Mouse (Mus musculus) granulocyte monocyte progenitor cell, adult 5-6 weeks (primary cell): ENCODE measurements around the gene Itgb4. TPM values are rescaled to one million over a fixed set of nuclear protein-coding genes. Genes with fewer than 3 reads are reported as not detected.

Source experiments
- ATAC-seq: replicated peaks from 2 replicates; pipeline ENCODE4 v1.8.0; 2016; ENCODE audit warnings: mild to moderate bottlenecking, moderate TSS enrichment, inconsistent platforms; ENCODE audit not compliant: poor library complexity, severe bottlenecking
- total RNA-seq, 2 experiments: library from RNA; stranded (forward) in 1 of 2; stranded (reverse) in 1 of 2; fragments of 200-712, 200-1000 nt in 1 of 2; fragments of >200 nt in 1 of 2; fragmentation: Nextera tagmentation in 1 of 2; gene quantifications; 2 replicates each; pipeline ENCODE4 v1.2.3; 2014 to 2017

The Itgb4 gene
- total RNA-seq (2014; fragmentation: Nextera tagmentation) (not detected in 2 replicates), total RNA-seq (2017) (not detected in 2 replicates)

DNA sequence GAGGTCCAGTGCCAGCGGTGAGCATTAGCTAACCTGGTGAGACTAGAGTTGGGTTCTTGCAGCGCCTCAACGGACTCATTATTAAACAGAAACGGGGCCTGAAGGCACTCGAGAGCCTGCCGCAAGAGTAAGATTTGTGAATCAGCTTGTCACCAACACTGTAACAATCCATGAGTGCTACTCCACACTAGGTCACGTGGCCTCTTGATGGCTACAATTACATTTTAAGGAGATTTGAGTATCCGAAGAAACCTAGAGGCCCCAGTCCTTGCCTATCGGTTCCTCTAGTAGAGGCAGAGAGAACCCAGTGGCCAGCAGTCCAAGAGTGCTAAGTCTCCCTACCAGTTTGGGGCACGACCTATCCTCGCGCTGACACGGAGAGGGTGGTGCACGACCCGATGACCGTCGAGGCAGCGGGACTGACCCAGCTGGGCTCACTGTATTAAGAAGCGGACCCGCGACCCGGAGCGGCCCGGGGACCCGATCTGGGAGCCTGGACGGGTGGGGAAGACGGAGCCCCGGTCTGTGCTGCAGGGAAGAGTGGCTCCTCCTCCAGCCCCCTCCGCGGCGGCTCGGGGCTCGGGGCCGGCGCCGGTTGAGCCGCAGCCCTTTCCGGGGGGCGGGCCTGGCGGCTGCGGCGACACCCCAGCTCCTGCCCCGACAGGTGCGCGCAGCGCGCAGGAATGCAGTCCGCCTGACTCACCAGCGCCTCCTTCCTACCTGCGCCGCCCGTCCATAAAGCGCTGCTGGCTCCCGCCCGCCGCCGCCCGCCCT is at the start of gene Itgb4:
TSS of gene Itgb4 (plus strand) at position 401 of the 774 bp plus-strand sequence.
- ATAC-seq, result peak; percentile 65

DNA sequence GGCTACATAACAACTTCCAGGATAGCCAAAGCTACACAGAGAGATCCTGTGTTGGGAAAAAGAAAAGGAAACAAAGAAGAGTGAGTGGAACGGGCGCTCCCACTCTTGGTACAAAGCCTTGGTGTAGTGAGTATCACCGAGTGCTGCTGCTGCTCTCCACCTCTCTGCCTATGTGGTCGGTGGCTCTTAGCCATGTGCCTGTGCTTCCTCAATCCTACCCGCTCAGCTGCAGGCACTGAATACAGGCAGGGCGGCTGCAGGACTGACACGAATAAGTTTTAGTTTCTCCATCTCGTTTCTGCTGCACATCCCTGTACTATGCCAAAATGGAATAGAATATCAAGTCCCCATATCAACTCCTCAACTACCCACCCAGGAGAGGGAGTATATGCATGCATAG is 45.5 kb upstream of the Itgb4 start:
- ATAC-seq, result peak; percentile 26; the same call in 1 of the 2 replicates

DNA sequence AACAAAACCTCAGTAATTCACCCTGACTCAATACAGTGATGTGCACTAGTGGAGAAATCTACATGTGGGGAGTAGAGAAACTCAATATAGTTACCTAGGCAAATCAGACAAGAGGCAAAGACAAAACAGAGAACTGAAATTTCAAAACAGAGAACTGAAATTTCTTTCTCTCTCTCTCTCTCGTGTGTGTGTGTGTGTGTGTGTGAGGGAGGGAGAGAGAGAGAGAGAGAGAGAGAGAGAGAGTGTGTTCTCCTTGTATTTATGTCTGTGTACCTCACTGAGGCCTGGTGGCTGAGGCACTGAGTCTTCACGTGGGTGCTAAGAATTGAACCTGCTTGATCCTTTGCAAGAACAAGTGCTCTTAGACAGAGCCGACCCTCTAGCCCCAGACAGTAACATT is 44.7 kb upstream of the Itgb4 start:
- peak; percentile 25; the same call in 1 of the 2 replicates for ATAC-seq

DNA sequence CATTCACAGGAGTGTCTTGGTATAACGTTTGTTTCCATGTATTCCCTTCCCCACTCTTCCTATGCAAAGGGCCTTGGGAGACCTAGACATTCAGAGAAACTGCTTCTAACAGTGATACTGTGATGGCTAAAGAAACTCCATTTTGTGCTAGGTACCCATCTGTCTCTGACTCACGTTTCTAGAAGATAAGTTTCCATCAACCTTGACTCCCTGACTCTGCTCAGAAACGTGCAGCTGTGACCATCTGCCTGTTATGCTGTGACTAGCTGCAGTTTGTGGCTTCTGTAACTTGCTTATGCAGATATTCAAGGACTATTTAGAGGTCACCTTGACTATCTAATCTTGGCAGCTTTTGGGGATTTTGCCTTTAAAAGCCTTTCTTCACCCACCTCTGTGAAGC is 43.3 kb upstream of the Itgb4 start:
- ATAC-seq, result no peak

DNA sequence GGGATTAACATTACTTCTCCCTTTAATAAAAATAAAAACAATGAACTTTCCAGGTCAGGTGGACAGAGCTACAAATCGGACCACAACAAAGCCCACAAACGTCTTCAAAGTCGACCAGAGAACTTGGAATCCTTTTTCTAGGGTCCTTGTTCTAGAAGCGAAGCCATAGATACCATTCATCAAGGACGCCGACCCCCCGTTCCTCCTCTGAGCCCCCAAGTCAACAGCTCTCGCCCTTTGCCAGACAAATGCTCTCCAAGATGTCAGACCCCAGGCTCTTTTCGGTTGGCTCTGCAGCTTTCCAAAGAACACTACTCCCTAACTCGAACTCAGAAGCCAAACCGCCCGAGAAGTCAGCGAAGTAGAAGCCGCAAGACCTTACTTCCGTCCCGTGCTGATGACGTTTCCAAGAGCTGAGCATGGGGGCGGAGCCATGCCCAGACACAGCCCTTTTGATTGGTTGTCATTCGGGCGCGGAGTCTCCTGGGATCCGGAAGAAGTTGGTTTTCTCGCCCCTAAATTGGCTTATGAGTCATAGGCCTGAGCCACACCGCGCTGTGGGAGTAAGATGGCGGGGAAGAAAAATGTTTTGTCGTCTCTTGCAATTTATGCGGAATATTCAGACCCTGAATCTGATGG is 41.3 kb upstream of the Itgb4 start, which contains the start of the genes Sap30bp and Recql5:
TSS of gene Sap30bp (plus strand) at position 175 of the 639 bp plus-strand sequence.
TSS of gene Recql5 (minus strand) at position 370 of the 639 bp plus-strand sequence.
- ATAC-seq, result peak; percentile 96

DNA sequence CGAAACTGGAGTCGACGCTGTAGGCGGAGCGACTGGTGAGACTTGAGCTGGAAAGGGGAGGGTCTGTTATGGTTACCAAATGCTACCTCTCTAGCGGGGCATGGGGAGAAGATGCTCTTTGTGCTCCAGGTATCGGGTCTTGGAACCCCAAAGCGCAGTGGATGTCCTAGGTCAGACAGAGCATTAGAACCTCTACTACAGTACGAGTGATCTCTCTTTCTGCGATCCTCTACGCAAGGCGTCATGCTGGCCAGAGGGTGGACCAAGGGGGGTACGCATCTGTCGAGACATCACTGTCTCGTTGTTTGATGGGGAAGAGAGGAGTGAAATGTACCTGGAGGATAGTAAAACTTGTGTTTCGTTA is 40.8 kb upstream of the Itgb4 start:
- no peak for ATAC-seq

DNA sequence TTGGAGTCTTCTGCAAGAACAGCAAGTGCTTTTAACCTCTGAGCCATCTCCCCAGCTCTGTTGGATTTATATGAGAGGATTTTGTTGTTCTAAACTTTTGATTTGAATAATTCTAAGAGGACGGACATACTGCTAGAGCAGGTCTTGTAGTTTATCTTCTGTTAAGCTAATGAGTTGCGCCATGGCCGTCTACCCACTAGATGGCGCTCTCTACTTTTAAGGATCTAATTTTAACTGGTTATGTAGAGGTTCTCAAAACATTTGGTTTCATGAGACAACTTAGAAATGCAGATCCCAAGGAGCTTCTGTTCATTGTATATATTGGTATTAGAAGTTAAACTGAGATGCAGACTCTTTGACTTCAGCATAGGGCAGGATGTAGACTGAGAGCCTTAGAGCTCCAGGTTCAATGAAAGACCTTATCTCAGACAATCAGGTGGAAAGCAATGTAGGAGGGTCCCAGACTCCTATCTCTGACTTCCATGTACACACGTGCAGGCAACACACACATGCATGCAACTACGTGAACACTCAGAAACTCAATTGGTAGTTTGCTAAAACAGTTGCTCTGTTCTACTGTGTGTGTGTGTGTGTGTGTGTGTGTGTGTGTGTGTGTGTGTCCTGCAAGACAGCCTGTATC is 34.7 kb upstream of the Itgb4 start:
- peak; percentile 56 for ATAC-seq

DNA sequence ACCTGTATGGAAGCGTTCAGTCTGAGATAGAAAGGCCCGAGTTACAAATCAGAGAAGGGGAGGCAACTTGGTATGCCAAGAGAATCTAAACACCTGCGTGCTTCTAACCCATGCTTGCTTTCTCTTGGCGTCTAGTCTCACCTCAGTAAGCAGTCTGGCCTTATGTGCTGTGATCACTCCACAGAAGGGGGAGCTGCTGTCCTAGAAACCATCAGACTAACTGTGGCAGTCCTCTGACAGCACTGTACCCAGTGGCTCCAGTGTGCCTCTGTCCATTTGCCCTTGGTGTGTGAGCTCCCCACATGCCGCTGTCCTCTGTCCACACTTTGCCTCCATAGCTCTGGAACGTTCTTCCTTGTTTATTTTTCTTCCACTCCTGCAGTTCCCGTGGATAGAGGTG is 32.5 kb upstream of the Itgb4 start:
- ATAC-seq, result no peak

DNA sequence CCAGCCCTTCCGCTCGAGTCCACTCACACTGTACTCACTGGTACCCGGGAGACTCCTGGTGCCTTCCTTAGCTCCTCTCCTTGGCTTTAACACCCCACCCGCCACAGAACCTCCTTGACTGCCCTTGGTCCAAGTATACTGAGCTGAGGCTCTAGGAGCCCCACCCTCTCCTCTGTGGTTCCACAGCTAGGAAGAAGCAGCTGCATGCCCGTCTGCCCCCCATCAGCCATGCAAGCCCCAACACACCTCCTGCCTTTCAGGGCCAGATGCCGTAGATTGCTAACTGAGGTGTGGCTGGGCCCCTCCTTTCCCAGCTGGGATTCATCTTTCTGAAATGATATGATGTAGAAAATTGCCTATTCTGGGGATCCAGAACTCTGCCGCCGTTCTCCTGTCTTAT is 29.3 kb upstream of the Itgb4 start:
- no peak for ATAC-seq

DNA sequence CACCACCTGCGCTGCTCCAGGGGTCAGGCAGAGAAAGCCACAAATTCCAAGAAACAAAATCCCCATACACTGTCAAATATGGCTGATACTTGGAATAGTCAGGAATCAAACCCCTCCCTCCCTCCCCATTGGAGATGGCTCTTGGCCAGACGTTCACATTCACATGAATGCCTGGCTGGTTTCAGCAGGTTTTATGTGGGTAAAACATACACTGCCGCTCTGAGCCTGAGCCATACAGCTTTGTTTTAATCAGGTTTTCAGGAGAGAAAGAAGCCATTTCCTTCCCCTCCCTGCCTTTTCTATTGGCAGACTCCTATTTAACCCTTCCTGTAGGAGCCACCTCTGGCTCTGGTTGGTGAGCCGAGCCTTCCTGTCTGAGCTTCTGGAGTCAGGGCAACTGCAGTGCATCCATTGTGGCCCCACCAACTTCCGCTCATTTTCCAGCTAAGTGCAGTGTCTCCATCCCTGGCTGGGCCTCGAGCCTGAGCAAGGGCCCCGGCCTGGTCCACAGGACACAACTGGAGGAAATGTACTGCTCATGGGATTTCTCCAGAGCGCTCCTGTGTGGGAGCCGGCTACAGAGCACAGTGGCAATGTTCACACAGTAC is 28.2 kb upstream of the Itgb4 start:
- ATAC-seq, result no peak

DNA sequence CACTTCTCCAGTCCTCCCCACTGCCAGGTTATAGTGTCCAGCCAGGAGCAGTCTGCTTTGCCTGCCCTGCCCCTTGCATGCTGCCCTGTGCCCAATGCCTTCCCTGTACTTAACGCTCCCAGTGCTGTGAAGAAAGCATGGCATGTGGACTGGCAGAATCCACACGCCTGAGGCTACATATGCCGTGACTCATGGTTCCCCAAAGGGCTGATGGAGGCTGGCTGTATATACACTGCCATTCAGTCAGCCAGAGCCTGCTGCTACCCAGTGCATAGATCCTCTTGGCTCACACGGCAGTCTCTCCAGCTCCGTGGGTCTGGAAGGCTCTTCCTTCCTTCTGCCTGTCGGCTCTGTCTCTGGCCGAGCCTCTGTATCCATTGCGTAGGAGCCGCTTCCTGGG is 26.2 kb upstream of the Itgb4 start:
- no peak for ATAC-seq

DNA sequence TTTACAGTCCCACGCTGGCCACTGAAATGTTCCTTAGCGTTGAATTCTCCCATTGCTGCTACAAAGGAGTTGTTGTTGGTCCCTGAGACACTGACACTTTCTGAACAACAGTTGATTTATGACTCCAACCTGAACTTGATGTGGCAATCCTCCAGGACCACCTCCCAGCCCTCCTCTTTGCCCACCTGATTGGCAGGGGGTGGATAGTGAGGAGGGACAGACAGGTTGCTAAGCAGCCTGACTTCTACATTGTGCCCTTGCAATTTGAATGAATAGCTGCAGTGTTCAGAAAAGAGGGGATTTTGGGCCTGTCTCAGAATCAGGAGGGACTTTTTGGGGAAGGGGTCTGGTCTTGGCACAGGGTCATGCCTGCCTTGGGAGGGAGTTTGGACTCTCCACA is 23.8 kb upstream of the Itgb4 start:
- ATAC-seq, result no peak

DNA sequence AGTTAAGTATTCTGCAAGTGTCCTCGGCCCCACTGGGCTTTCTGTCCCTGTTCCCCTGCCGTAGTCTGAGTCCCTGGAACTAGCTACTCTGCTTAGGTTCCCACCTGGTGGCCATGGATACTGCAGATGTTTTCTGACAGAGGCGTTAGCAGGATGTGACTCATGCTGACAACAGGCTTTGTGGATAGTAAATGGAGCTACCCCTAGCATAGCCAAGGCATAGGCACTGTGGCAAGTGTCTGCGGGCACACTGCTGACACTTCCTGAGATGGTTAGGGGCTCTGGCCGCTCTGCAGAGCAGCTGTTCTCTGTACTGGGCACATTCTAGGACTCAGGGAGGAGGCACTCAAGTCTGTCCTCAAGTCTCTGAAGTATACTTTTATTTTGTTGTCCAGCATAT is 19.8 kb upstream of the Itgb4 start:
- ATAC-seq, result no peak

DNA sequence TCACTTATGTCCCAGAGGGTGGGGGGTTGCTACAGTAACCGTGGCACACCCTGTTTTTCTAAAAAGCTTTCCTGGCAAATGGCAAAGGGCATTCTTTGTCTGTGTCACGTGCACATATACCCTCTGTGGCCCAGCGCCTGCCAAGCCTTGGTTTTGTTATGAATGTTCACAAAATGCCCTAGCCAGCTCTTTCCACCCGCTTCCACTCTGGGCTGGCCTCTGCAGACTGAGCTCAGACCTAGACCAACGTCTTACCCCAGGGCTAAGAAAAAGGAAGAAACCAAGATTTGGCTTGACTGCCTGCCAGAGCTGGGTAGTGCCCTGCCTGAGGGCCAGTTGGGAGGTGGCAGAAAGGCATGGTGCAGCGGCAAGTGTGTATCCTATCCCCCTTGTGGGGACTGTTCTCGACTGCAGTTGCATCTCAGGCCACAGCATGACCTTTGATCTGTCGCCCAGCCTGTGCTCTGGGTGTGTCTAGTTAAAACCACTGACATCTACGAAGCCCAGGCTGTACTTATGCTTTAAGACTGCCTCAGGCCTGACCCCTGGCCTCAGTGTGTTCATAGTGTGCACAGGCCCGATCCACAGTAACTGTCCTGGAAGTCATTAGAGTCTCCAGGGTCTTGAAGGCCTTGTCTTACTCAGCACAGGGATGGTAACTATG is 19.2 kb upstream of the Itgb4 start:
- ATAC-seq, result no peak

DNA sequence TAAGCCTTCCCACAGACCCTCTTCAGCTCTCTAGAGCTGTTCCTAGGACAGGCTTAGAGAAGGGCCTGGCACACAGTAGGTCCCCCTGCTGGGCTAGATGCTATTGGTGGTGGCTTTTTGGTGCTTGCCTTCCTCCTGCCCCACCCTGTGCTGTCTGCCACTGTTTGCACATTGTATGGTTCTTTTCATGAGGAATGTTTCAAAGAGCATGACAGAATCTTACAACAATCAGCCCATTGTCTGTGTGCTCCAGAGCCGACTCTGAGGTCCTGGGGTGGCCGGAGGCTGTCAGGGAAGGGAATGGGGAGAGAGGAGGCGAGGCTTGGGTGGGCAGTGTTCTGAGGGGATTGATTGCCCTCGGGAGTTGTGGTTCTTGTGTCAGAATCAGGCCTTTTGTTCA is 18.1 kb upstream of the Itgb4 start:
- ATAC-seq, result no peak

DNA sequence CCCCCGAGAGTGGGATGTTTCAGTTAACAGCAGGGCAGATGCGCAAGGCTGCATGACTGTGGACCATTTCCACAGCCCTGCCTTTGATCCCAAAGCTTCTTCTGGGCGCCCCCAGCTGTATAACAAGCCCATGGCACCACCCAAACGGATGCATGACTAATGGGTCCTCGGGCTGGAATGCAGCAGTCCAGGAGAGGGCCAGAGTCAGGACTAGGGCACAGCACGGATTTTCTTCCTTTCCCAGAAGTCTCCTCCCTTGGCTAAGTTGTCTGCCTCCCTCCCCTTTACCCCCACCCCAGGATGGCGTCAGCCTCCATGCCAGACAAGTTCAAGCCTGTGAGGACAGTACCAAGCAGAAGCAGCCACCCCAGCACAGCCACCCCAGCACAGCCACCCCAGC is 16.5 kb upstream of the Itgb4 start:
- ATAC-seq, result no peak

DNA sequence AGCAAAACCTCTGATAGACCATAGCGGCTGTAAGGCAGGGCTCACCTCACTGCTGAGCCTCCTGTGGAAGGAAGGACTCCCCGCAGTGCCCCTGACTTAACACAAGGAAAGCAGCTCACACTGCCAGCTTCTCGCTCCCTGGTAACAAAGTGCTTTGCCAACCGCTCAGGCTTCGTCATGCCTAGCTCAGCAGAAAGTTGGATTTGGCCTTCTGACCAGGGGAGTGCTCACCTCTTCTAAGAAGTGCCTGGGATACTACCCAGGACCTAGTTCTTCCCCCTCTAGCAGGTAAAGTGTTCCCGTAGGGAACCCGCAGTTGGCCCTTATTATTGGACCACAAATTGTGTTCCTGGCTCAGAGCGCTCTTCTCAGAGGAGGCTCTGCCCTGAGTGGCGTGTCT is 15.5 kb upstream of the Itgb4 start:
- no peak for ATAC-seq

DNA sequence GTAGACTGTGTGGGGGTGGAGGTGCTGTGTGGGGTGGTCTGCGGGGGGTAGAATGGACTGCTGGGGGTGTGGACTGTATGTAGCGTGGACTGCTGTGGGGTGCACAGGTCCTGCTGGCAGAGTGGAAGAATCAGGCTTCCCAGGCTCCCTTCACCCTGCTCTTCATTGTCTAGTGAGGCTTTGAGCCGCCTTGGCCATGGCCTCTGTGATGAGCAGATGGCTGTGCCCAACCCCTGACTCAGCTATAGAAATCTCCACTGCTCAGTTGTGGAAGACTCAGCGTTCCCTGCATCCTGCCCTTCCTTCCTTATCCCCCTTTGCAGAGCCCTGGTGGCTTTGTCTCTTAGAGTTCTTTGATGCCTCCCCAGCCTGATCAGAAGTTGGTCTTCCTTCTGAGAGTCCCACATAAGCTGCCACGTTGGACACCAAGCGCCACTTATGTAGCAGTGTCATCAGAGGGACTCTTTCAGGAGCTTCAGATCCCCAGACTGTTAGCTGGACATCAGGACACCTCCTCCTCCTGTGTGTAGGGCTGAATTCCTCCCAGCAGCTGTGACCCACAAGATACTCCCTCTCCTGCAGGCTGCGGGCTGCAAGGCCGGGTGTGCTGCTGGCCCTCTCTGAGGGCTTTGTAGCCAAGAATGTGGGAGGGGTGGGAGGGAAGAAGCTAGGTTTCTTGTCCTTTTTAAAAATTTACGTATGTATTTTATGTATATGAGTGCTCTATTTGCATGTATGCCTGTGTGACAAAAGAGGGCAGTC is 11.7 kb upstream of the Itgb4 start:
- ATAC-seq, result no peak

DNA sequence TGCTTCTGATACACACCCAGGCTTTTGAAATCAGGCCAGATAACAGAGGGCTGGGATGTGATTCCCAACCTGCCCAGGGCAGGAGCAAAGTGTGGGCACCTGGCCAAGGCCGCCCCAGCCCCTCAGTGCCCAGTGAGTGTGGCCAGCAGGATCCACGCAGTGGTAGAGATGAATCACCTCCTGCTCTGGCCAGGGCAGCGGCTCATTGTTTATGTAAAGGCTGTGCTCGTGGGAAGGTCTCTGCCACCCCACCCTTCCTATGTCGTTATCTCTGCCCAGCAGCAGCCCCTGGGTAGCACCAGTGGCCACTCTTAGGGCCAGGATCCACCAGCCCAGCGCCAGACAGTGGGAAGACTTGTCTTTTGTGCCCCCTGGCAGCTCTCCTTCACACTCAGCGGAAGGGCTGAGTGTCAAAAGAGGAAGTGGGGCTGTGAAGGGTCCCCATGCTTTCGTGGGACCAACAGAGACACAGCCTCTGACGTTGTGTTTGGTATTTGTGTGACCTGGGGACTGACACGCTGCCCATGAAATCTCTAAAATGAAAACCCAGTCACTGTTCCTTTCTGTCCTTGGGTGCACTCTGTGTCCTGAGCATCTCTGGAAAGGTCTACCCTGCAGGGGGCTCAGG is 9.4 kb upstream of the Itgb4 start:
- ATAC-seq, result peak; percentile 58
